Comparison of ENCODE assay signal across 8 mouse cellular contexts in genomic region chr17:47851798-47852360, GRCm38 (mm10). TPM values are rescaled to one million over a fixed set of nuclear protein-coding genes. Genes with fewer than 3 reads are reported as not detected.
A peak's percentile ranks its signal among the peaks of the same experiment; 100 is the strongest.
DNase-seq lines count a peak whose midpoint lies in the region; ATAC-seq and TF ChIP-seq lines count a peak whose summit lies in the region.
"Not testable (repeated sequence)": the region's sequence is repeated elsewhere in the genome, so short reads cannot be mapped to it uniquely, and the experiment has no call there.

No protein-coding gene starts in this region.

- peaks cover 15% of the 10 kb centered on the region for H3K4me1 ChIP-seq in forebrain, embryonic 10.5 days
- peaks cover 37% of the 10 kb centered on the region for H3K4me1 ChIP-seq in heart, embryonic 13.5 days
- not testable (repeated sequence) for H3K4me1 ChIP-seq in kidney, postnatal 0 days (replicated peaks; ENCODE audit: insufficient read depth, low read length); liver, embryonic 12.5 days; neural tube, embryonic 15.5 days
- peaks cover 13% of the 10 kb centered on the region for H3K4me1 ChIP-seq in midbrain, embryonic 10.5 days

- peak overlapping the region; percentile 57 for H3K9ac ChIP-seq in heart, embryonic 13.5 days
- not testable (repeated sequence) for H3K9ac ChIP-seq in kidney, postnatal 0 days (ENCODE audit: low read depth, low read length); liver, embryonic 12.5 days
- H3K9ac ChIP-seq in neural tube, embryonic 15.5 days (replicated peaks) = 0 out of 2 replicates have a peak overlapping the region, but pooled peaks have one; percentile 10

- not testable (repeated sequence) for H3K9me3 ChIP-seq in forebrain, embryonic 10.5 days; heart, embryonic 13.5 days; kidney, postnatal 0 days (replicated peaks; ENCODE audit: low read length); liver, embryonic 12.5 days (replicated peaks); midbrain, embryonic 10.5 days (replicated peaks); neural tube, embryonic 15.5 days (replicated peaks)

- ATAC-seq in heart, embryonic 13.5 days (ENCODE audit: extremely low read depth, insufficient number of reproducible peaks, low FRiP score, low TSS enrichment) = 0 out of 2 replicates have a peak, but pooled peaks have one; percentile 23
- ATAC-seq in kidney, postnatal 0 days (replicated peaks; ENCODE audit: low FRiP score, low read depth) = peak; percentile 61
- ATAC-seq in liver, embryonic 12.5 days; neural tube, embryonic 15.5 days (ENCODE audit: low FRiP score): not testable (repeated sequence)

- H3K4me3 ChIP-seq in forebrain, embryonic 10.5 days = peak overlapping the region; percentile 38
- H3K4me3 ChIP-seq in heart, embryonic 13.5 days = peak overlapping the region; percentile 39
- not testable (repeated sequence) for H3K4me3 ChIP-seq in kidney, postnatal 0 days (replicated peaks; ENCODE audit: low read depth, low read length); liver, embryonic 12.5 days
- peak overlapping the region; percentile 29 for H3K4me3 ChIP-seq in midbrain, embryonic 10.5 days
- H3K4me3 ChIP-seq in neural tube, embryonic 15.5 days (replicated peaks) = peak overlapping the region; percentile 20

- H3K4me2 ChIP-seq in heart, embryonic 13.5 days = peak overlapping the region; percentile 67
- peak overlapping the region; percentile 48 for H3K4me2 ChIP-seq in kidney, postnatal 0 days (ENCODE audit: low read length)
- H3K4me2 ChIP-seq in liver, embryonic 12.5 days = peak overlapping the region; percentile 48
- peak overlapping the region; percentile 53 for H3K4me2 ChIP-seq in neural tube, embryonic 15.5 days

- not testable (repeated sequence) for TF ChIP-seq CTCF in kidney, postnatal 0 days (IDR thresholded peaks at IDR 0.05; ENCODE audit: low read depth)

- WGBS in forebrain, embryonic 10.5 days = 23% methylated on average over 22 of the region's 22 CpGs
- 13% methylated on average over 22 of the region's 22 CpGs for WGBS in heart, embryonic 13.5 days
- 11% methylated on average over 22 of the region's 22 CpGs for WGBS in kidney, postnatal 0 days
- 15% methylated on average over 22 of the region's 22 CpGs for WGBS in liver, embryonic 12.5 days (ENCODE audit: insufficient replicate concordance)
- WGBS in midbrain, embryonic 10.5 days = 20% methylated on average over 22 of the region's 22 CpGs
- 16% methylated on average over 22 of the region's 22 CpGs for WGBS in neural tube, embryonic 15.5 days

- H3K27me3 ChIP-seq in forebrain, embryonic 10.5 days (ENCODE audit: poor library complexity, severe bottlenecking) = peaks cover 26% of the 10 kb centered on the region
- H3K27me3 ChIP-seq in heart, embryonic 13.5 days (replicated peaks); kidney, postnatal 0 days (ENCODE audit: insufficient read depth, low read length): not testable (repeated sequence)
- H3K27me3 ChIP-seq in liver, embryonic 12.5 days (replicated peaks) = peaks cover 18% of the 10 kb centered on the region; the same call in 1 of the 2 replicates
- H3K27me3 ChIP-seq in midbrain, embryonic 10.5 days (ENCODE audit: low read depth, poor library complexity, severe bottlenecking) = peaks cover 27% of the 10 kb centered on the region
- peaks cover 15% of the 10 kb centered on the region for H3K27me3 ChIP-seq in neural tube, embryonic 15.5 days (replicated peaks)

- peak; percentile 79 for DNase-seq in ES-CJ7 (ENCODE audit: low read depth, low spot score)
- not testable (repeated sequence) for DNase-seq in forebrain, embryonic 10.5 days (ENCODE audit: extremely low spot score, low spot score); kidney, postnatal 0 days (ENCODE audit: low spot score); midbrain, embryonic 10.5 days (ENCODE audit: low spot score)
- peak; percentile 22 for DNase-seq in induced T-regulatory cell, adult 2 months (ENCODE audit: low read depth)

- H3K27ac ChIP-seq in forebrain, embryonic 10.5 days = peak overlapping the region; percentile 22; the same call in 1 of the 2 replicates
- not testable (repeated sequence) for H3K27ac ChIP-seq in heart, embryonic 13.5 days (replicated peaks); kidney, postnatal 0 days; liver, embryonic 12.5 days; neural tube, embryonic 15.5 days (replicated peaks)
- 0 out of 2 replicates have a peak overlapping the region, but pooled peaks have one; percentile 9 for H3K27ac ChIP-seq in midbrain, embryonic 10.5 days (replicated peaks)

- H3K36me3 ChIP-seq in forebrain, embryonic 10.5 days (replicated peaks); heart, embryonic 13.5 days; kidney, postnatal 0 days (ENCODE audit: insufficient read depth, low read length); liver, embryonic 12.5 days; midbrain, embryonic 10.5 days; neural tube, embryonic 15.5 days: not testable (repeated sequence)

RNA-seq across cellular contexts. Expression of gene Mdfi, which starts 17.4 kb away (rescaled TPM):
- 13.1 and 13.2 TPM in 2 replicates for polyA plus RNA-seq in forebrain, embryonic 10.5 days (2016; fragmentation: Nextera tagmentation; extraction: Ambion mirVana)
- polyA plus RNA-seq in heart, embryonic 13.5 days (2015; fragmentation: Nextera tagmentation; extraction: Ambion mirVana) = 11.9 and 12.5 TPM in 2 replicates
- polyA plus RNA-seq in kidney, postnatal 0 days (2015; fragmentation: Nextera tagmentation; extraction: Ambion mirVana) = 5.5 and 6.2 TPM in 2 replicates
- 2.8 and 3.5 TPM in 2 replicates for polyA plus RNA-seq in liver, embryonic 12.5 days (2016; fragmentation: Nextera tagmentation; extraction: Ambion mirVana)
- 10.6 and 12.9 TPM in 2 replicates for polyA plus RNA-seq in midbrain, embryonic 10.5 days (2016; fragmentation: Nextera tagmentation; extraction: Ambion mirVana)
- 3.3 and 4.4 TPM in 2 replicates for polyA plus RNA-seq in neural tube, embryonic 15.5 days (2015; fragmentation: Nextera tagmentation; extraction: Ambion mirVana)
